8 mouse cellular contexts compared by ENCODE assay signal in genomic region chr11:53958176-53958575, GRCm38 (mm10). TPM values are rescaled to one million over a fixed set of nuclear protein-coding genes. Genes with fewer than 3 reads are reported as not detected.
DNase-seq lines count a peak whose midpoint lies in the region; ATAC-seq and TF ChIP-seq lines count a peak whose summit lies in the region.
"Not testable (repeated sequence)": the region's sequence is repeated elsewhere in the genome, so short reads cannot be mapped to it uniquely, and the experiment has no call there.

No protein-coding gene starts in this region.

- TF ChIP-seq POLR2A in spleen, adult 2 months (IDR thresholded peaks at IDR 0.05; ENCODE audit: low read depth, low read length) = not testable (repeated sequence)

- H3K9me3 ChIP-seq in hindbrain, embryonic 11.5 days (ENCODE audit: control insufficient read depth, low read length) = not testable (repeated sequence)

- 37% methylated on average over 4 of the region's 4 CpGs for WGBS in hindbrain, embryonic 11.5 days
- 66% methylated on average over 4 of the region's 4 CpGs for WGBS in spleen, adult 2 months

- not testable (repeated sequence) for H3K27me3 ChIP-seq in hindbrain, embryonic 11.5 days (ENCODE audit: control insufficient read depth, insufficient read depth, low read length); spleen, adult 2 months (ENCODE audit: control insufficient read depth, insufficient read depth, low read length)

- not testable (repeated sequence) for H3K4me3 ChIP-seq in hindbrain, embryonic 11.5 days (ENCODE audit: low read depth, low read length); layer of hippocampus, adult 2 months; spleen, adult 2 months (ENCODE audit: extremely low read depth, insufficient read depth, insufficient read length)

- DNase-seq in B cell, adult 2 months = peak; percentile 53 to 63
- DNase-seq in adrenal gland, adult (ENCODE audit: inconsistent age in 2 of 2, low spot score in 1 of 2) = peak; percentile 25 to 57
- DNase-seq in embryo, embryonic 10 days (ENCODE audit: low spot score) = peak; percentile 23
- DNase-seq in hindbrain, embryonic 11.5 days (ENCODE audit: low spot score) = peak; percentile 5
- DNase-seq in layer of hippocampus, adult 2 months (ENCODE audit: low spot score in 2 of 2) = not testable (repeated sequence)
- DNase-seq in lung, postnatal 25 days (ENCODE audit: low spot score) = peak; percentile 21
- DNase-seq in spleen, adult 2 months (ENCODE audit: low read depth in 1 of 2, low spot score in 2 of 2) = peak in 1 of 2 experiments; percentile 19
- peak; percentile 57 for DNase-seq in thymus, postnatal 14 days

- not testable (repeated sequence) for H3K9ac ChIP-seq in hindbrain, embryonic 11.5 days (ENCODE audit: low read depth, low read length)

- TF ChIP-seq CTCF in layer of hippocampus, adult 2 months (conservative IDR thresholded peaks at IDR 0.05) = peak; percentile 47
- TF ChIP-seq CTCF in spleen, adult 2 months (IDR thresholded peaks at IDR 0.05; ENCODE audit: extremely low read depth, insufficient read depth, insufficient read length, insufficient replicate concordance) = 0 out of 2 replicates have a peak, but pooled peaks have one; percentile 2

- H3K4me2 ChIP-seq in hindbrain, embryonic 11.5 days (replicated peaks; ENCODE audit: low read depth, low read length) = not testable (repeated sequence)

- H3K36me3 ChIP-seq in hindbrain, embryonic 11.5 days (ENCODE audit: control insufficient read depth, insufficient read depth, low read length); spleen, adult 2 months (ENCODE audit: control insufficient read depth, insufficient read depth, low read length): not testable (repeated sequence)

- not testable (repeated sequence) for H3K4me1 ChIP-seq in hindbrain, embryonic 11.5 days (replicated peaks; ENCODE audit: control insufficient read depth, insufficient read depth, low read length); spleen, adult 2 months (ENCODE audit: control insufficient read depth, insufficient read depth, insufficient read length)

- not testable (repeated sequence) for ATAC-seq in hindbrain, embryonic 11.5 days (ENCODE audit: low FRiP score)

- H3K27ac ChIP-seq in hindbrain, embryonic 11.5 days (ENCODE audit: low read depth, low read length); layer of hippocampus, adult 2 months; spleen, adult 2 months (ENCODE audit: insufficient read depth, low read length): not testable (repeated sequence)

RNA-seq across cellular contexts. Expression of gene Slc22a21, which starts 22.0 kb away (rescaled TPM):
- polyA plus RNA-seq in hindbrain, embryonic 11.5 days (2014; fragmentation: Nextera tagmentation; extraction: Ambion mirVana) = 2.4 and 2.6 TPM in 2 replicates
- 1 to 10 TPM; 1.8 TPM for total RNA-seq in layer of hippocampus, adult 2 months (2021)
- 1.6 and 1.8 TPM in 2 replicates for polyA plus RNA-seq in spleen, adult 2 months (2012; rRNA removed)
